Mouse (Mus musculus) embryonic facial prominence, embryonic 11.5 days (tissue): ENCODE data around the gene Chid1. TPM values are rescaled to one million over a fixed set of nuclear protein-coding genes. Genes with fewer than 3 reads are reported as not detected.

Experiments used
- ATAC-seq: fragments of 200-750 bp; cut with Nextera tagmentation; replicated peaks from 2 replicates; pipeline ENCODE4 v1.8.0; 2017; ENCODE audit warnings: low read depth; ENCODE audit not compliant: insufficient number of reproducible peaks, low FRiP score, low TSS enrichment
- DNase-seq: peaks from one replicate; pipeline ENCODE4 v3.0.0-alpha.2; 2015; ENCODE audit warnings: low spot score
- H3K27ac ChIP-seq: fragments of 300-500 bp; sonication (generic); replicated peaks from 2 replicates; pipeline ENCODE4 v1.5.1; 2014; ENCODE audit warnings: mild to moderate bottlenecking, low read depth, low read length, control low read depth
- H3K27me3 ChIP-seq: fragments of 300-500 bp; sonication (generic); 2 replicates; pipeline ENCODE4 v1.6.1; 2014; ENCODE audit warnings: mild to moderate bottlenecking, low read length, moderate library complexity, mixed read lengths; ENCODE audit not compliant: control insufficient read depth, insufficient read depth
- H3K36me3 ChIP-seq: fragments of 300-500 bp; sonication (generic); replicated peaks from 2 replicates; pipeline ENCODE4 v1.6.1; 2014; ENCODE audit warnings: low read depth, mild to moderate bottlenecking, low read length, moderate library complexity, mixed read lengths; ENCODE audit not compliant: control insufficient read depth, insufficient read depth
- H3K4me1 ChIP-seq: fragments of 300-500 bp; sonication (generic); 2 replicates; pipeline ENCODE4 v1.6.1; 2014; ENCODE audit warnings: low read length, mixed read lengths; ENCODE audit not compliant: control insufficient read depth, insufficient read depth
- H3K4me2 ChIP-seq: fragments of 300-500 bp; sonication (generic); 2 replicates; pipeline ENCODE4 v1.6.1; 2014; ENCODE audit warnings: low read depth, mild to moderate bottlenecking, control low read depth, low read length, moderate library complexity
- H3K4me3 ChIP-seq: fragments of 300-500 bp; sonication (generic); 2 replicates; pipeline ENCODE4 v1.5.1; 2014; ENCODE audit warnings: low read depth, low read length, control low read depth
- H3K9ac ChIP-seq: fragments of 300-500 bp; sonication (generic); replicated peaks from 2 replicates; pipeline ENCODE4 v1.6.1; 2014; ENCODE audit warnings: mild to moderate bottlenecking, control low read depth, low read length
- H3K9me3 ChIP-seq: fragments of 300-500 bp; sonication (generic); replicated peaks from 2 replicates; pipeline ENCODE4 v1.6.1; 2016; ENCODE audit warnings: mild to moderate bottlenecking, low read length, inconsistent platforms, mixed read lengths; ENCODE audit not compliant: control insufficient read depth
- WGBS: fragments of 180-500 bp; shearing (Covaris S2); extraction: QIAGEN DNeasy Blood & Tissue Kit; methylation state at CpG from one replicate; pipeline ENCODE4 v1.1.7; 2014; 5-methylcytosine and 5-hydroxymethylcytosine counted together
- polyA plus RNA-seq: library from polyadenylated mRNA; unstranded; fragments of >200 nt; fragmentation: Nextera tagmentation; extraction: Ambion mirVana; gene quantifications from 2 replicates; pipeline ENCODE4 v1.2.1, GENCODE M21; 2014

The Chid1 gene
- polyA plus RNA-seq, 1 experiment from 2014 or later: 25.8 TPM

GRCm38 (mm10) chr7:141443828-141444237 lies 95.8 kb downstream of the Chid1 start, which contains the start of gene Pidd1:
Pidd1 (minus strand) TSS chr7:141444025.
- peak; percentile 35 for ATAC-seq
- Histone ChIP-seq H3K27ac (0 out of 2 replicates have a peak within 1 kb of the TSS, but pooled peaks have one; percentile 32), H3K9ac (peak within 1 kb of the TSS; percentile 72), H3K4me1 (peaks cover 7% of the 10 kb centered on the region; the same call in 1 of the 2 replicates), H3K4me3 (peak within 1 kb of the TSS; percentile 49), H3K9me3 (no peaks in the 10 kb centered on the region), H3K27me3 (no peaks in the 10 kb centered on the region), H3K4me2 (peak within 1 kb of the TSS; percentile 84), H3K36me3 (no peaks in the 10 kb centered on the region; the same call in none of the 2 replicates)
- under 1% methylated on average over 24 of the region's 25 CpGs for WGBS
- peak; percentile 91 for DNase-seq

Other genes with a start within 250 kb of the Chid1 start
- 0.62 and 0.89 TPM in 2 replicates for gene Drd4, start 247.9 kb downstream of the Chid1 start, polyA plus RNA-seq
- 53.9 and 60.8 TPM in 2 replicates for gene Deaf1, start 212.2 kb downstream of the Chid1 start, polyA plus RNA-seq
- 24.0 and 26.6 TPM in 2 replicates for gene Tmem80, start 212.1 kb downstream of the Chid1 start, polyA plus RNA-seq
- 3.4 and 3.5 TPM in 2 replicates for gene Eps8l2, start 201.0 kb downstream of the Chid1 start, polyA plus RNA-seq
- gene Taldo1, start 147.7 kb downstream of the Chid1 start, polyA plus RNA-seq: 340 and 364 TPM in 2 replicates
- 44.6 and 51.0 TPM in 2 replicates for gene Gatd1, start 125.7 kb downstream of the Chid1 start, polyA plus RNA-seq
- gene Cend1, start 110.4 kb downstream of the Chid1 start, polyA plus RNA-seq: 2.5 and 3.7 TPM in 2 replicates
- gene Slc25a22, start 102.0 kb downstream of the Chid1 start, polyA plus RNA-seq: 27.4 and 30.4 TPM in 2 replicates
- gene Pidd1, start 95.8 kb downstream of the Chid1 start, polyA plus RNA-seq: 9.1 and 10.1 TPM in 2 replicates
- gene Rplp2, start 92.5 kb downstream of the Chid1 start, polyA plus RNA-seq: 1,064 and 1,069 TPM in 2 replicates
- gene Pnpla2, start 84.7 kb downstream of the Chid1 start, polyA plus RNA-seq: 10.5 and 11.1 TPM in 2 replicates
- gene Cracr2b, start 78.8 kb downstream of the Chid1 start, polyA plus RNA-seq: 3.5 and 4.8 TPM in 2 replicates
- gene Cd151, start 72.5 kb downstream of the Chid1 start, polyA plus RNA-seq: 39.2 and 42.4 TPM in 2 replicates
- gene Polr2l, start 64.7 kb downstream of the Chid1 start, polyA plus RNA-seq: 60.6 and 67.2 TPM in 2 replicates
- 24.8 and 27.3 TPM in 2 replicates for gene Tspan4, start 64.6 kb downstream of the Chid1 start, polyA plus RNA-seq
- gene Ap2a2, start 22.3 kb upstream of the Chid1 start, polyA plus RNA-seq: 68.8 and 74.7 TPM in 2 replicates
- 0.08 TPM in 2 replicates for gene Muc6, start 115.5 kb upstream of the Chid1 start, polyA plus RNA-seq
- gene Muc2, start 150.5 kb upstream of the Chid1 start, polyA plus RNA-seq: 0.28 TPM in 1 of 2 replicates, not detected in the other
- not detected in 2 replicates for gene Muc5ac, start 249.1 kb upstream of the Chid1 start, polyA plus RNA-seq